In the genomic region with DNA sequence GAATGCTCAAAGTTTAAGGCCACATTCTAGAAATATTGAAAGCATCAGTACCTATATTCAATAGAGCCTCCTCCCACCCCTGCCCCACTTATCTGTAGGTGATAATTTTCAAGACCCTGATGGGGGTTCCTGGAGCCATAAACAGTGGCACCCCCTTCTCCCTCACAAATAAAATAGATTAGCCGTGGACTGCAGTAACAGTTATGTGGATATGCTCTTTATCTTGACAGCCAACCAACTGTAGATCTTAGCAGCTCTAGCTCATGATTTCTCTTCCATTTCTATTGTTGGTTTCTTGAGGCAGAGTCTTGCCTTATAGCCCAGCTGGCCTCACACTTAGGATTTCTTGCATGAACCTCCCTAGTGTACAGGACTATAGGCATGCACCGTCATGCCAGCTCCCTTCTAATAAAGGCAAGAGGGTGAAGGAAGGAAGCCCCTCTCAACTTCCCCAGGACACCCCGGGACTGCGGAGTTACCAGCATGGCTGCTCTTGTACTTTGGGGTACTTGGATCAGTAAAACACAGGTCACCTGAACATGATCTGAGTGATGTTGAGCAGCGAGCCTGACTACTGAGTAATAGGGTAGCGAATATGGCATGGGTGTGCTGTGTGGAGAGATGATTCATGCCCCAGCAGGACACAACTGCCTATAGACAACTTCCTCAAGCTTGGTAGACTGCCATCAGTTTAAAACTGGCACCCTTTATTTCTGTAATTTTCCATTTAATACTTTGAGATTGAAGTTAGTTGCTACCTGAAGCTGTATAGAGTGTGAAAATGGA, we compare ENCODE assay signal across 8 mouse cellular contexts.
DNase-seq lines count a peak whose midpoint lies in the region; ATAC-seq lines count a peak whose summit lies in the region.

No protein-coding gene starts in this region.

- no peak overlapping the region for H3K4me2 ChIP-seq in neural tube, embryonic 13.5 days

- no peaks in the 10 kb centered on the region for H3K27me3 ChIP-seq in forebrain, embryonic 10.5 days (ENCODE audit: poor library complexity, severe bottlenecking)
- no peaks in the 10 kb centered on the region for H3K27me3 ChIP-seq in limb, embryonic 10.5 days (ENCODE audit: low read depth, poor library complexity, severe bottlenecking)
- no peaks in the 10 kb centered on the region for H3K27me3 ChIP-seq in neural tube, embryonic 13.5 days

- WGBS in forebrain, embryonic 10.5 days, result 89% methylated on average over 6 of the region's 6 CpGs
- WGBS in limb, embryonic 10.5 days, result 93% methylated on average over 6 of the region's 6 CpGs
- 78% methylated on average over 6 of the region's 6 CpGs for WGBS in neural tube, embryonic 13.5 days

- peaks cover 31% of the 10 kb centered on the region for H3K36me3 ChIP-seq in forebrain, embryonic 10.5 days (replicated peaks)
- peaks cover 23% of the 10 kb centered on the region for H3K36me3 ChIP-seq in limb, embryonic 10.5 days
- H3K36me3 ChIP-seq in neural tube, embryonic 13.5 days, result peaks cover 5% of the 10 kb centered on the region; the same call in 1 of the 2 replicates

- peak overlapping the region; percentile 15; the same call in 1 of the 2 replicates for H3K4me3 ChIP-seq in forebrain, embryonic 10.5 days
- no peak overlapping the region for H3K4me3 ChIP-seq in limb, embryonic 10.5 days
- H3K4me3 ChIP-seq in neural tube, embryonic 13.5 days, result no peak overlapping the region

- H3K9me3 ChIP-seq in forebrain, embryonic 10.5 days, result peaks cover 10% of the 10 kb centered on the region; the same call in 1 of the 2 replicates
- no peaks in the 10 kb centered on the region for H3K9me3 ChIP-seq in limb, embryonic 10.5 days (replicated peaks)
- no peaks in the 10 kb centered on the region for H3K9me3 ChIP-seq in neural tube, embryonic 13.5 days

- peaks cover 37% of the 10 kb centered on the region for H3K4me1 ChIP-seq in forebrain, embryonic 10.5 days
- H3K4me1 ChIP-seq in limb, embryonic 10.5 days, result peaks cover 37% of the 10 kb centered on the region
- H3K4me1 ChIP-seq in neural tube, embryonic 13.5 days (replicated peaks), result peaks cover 28% of the 10 kb centered on the region

- no peak overlapping the region for H3K9ac ChIP-seq in neural tube, embryonic 13.5 days

- peak; percentile 10 for DNase-seq in kidney, postnatal 10 days
- no peak for DNase-seq in kidney, postnatal 36 days
- DNase-seq in forebrain, embryonic 10.5 days (ENCODE audit: extremely low spot score, low spot score), result no peak
- no peak for DNase-seq in limb, embryonic 10.5 days (ENCODE audit: low spot score)
- DNase-seq in right cerebral cortex, postnatal 25 days, result no peak
- DNase-seq in layer of hippocampus, adult 9-10 months (ENCODE audit: low spot score), result no peak

- peak overlapping the region; percentile 81 for H3K27ac ChIP-seq in forebrain, embryonic 10.5 days
- peak overlapping the region; percentile 79 for H3K27ac ChIP-seq in limb, embryonic 10.5 days
- peak overlapping the region; percentile 74 for H3K27ac ChIP-seq in neural tube, embryonic 13.5 days (replicated peaks)

- no peak for ATAC-seq in neural tube, embryonic 13.5 days (ENCODE audit: low read depth)
- ATAC-seq in erythroblast, adult 5-6 weeks (replicated peaks; ENCODE audit: low FRiP score, poor library complexity, severe bottlenecking), result no peak
